Mouse (Mus musculus) thymus, adult 18-20 months (tissue): Measurements from ENCODE around the gene Bcl2l2.

ENCODE experiments used
- DNase-seq, 2 experiments: peaks; one replicate each; pipeline ENCODE4 v3.0.0; 2022; ENCODE audit warnings: mixed read lengths in 2 of 2

Gene Bcl2l2

GRCm38 (mm10) chr14:54937361-54938182, 54.4 kb downstream of the Bcl2l2 start:
- no peak for DNase-seq
